Mouse (Mus musculus) kidney, adult 10 weeks (tissue): ENCODE results near the gene Mylk2. TPM values are rescaled to one million over a fixed set of nuclear protein-coding genes. Genes with fewer than 3 reads are reported as not detected.

ENCODE experiments used
- polyA plus RNA-seq: library from polyadenylated mRNA; stranded (reverse); fragments of 350-450 nt; fragmentation: Illumina TruSeq; extraction: RNeasy Lipid Tissue Mini Kit (QIAGEN cat#74804); gene quantifications from one replicate; pipeline ENCODE4 v1.2.3, GENCODE M21; 2014; ENCODE audit warnings: low read depth, low replicate concordance

The Mylk2 gene
- not detected for polyA plus RNA-seq

GRCm38 (mm10) chr2:152911031-152911430 lies at the start of gene Mylk2:
Gene Mylk2 (plus strand): TSS chr2:152911352.

GRCm38 (mm10) chr2:152933048-152933447 lies 21.9 kb downstream of the Mylk2 start, which contains the start of gene Foxs1:
Gene Foxs1 (minus strand): TSS chr2:152933208.

GRCm38 (mm10) chr2:152951065-152951849 lies 40.1 kb downstream of the Mylk2 start, which contains the start of gene Dusp15:
Gene Dusp15 (minus strand): TSS chr2:152951698.

GRCm38 (mm10) chr2:152962091-152962793 lies 51.1 kb downstream of the Mylk2 start, which contains the start of gene Ttll9:
Gene Ttll9 (plus strand): TSS chr2:152962485.

Other genes starting within 250 kb of the Mylk2 start
- 32.4 TPM for gene H13, start 241.9 kb upstream of the Mylk2 start, polyA plus RNA-seq
- gene Mcts2, start 224.3 kb upstream of the Mylk2 start, polyA plus RNA-seq = 24.4 TPM
- 27.5 TPM for gene Id1, start 175.1 kb upstream of the Mylk2 start, polyA plus RNA-seq
- not detected for gene Cox4i2, start 157.2 kb upstream of the Mylk2 start, polyA plus RNA-seq
- 36.9 TPM for gene Bcl2l1, start 79.6 kb upstream of the Mylk2 start, polyA plus RNA-seq
- 1.5 TPM for gene Tpx2, start 63.4 kb upstream of the Mylk2 start, polyA plus RNA-seq
- gene Foxs1, start 21.9 kb downstream of the Mylk2 start, polyA plus RNA-seq = not detected
- 7.7 TPM for gene Dusp15, start 40.3 kb downstream of the Mylk2 start, polyA plus RNA-seq
- gene Ttll9, start 51.1 kb downstream of the Mylk2 start, polyA plus RNA-seq = not detected
- 54.2 TPM for gene Pdrg1, start 104.1 kb downstream of the Mylk2 start, polyA plus RNA-seq
- not detected for gene Xkr7, start 120.5 kb downstream of the Mylk2 start, polyA plus RNA-seq
- 1.1 TPM for gene Ccm2l, start 154.6 kb downstream of the Mylk2 start, polyA plus RNA-seq
- not detected for gene Hck, start 197.1 kb downstream of the Mylk2 start, polyA plus RNA-seq
- 23.7 TPM for gene Tm9sf4, start 250.0 kb downstream of the Mylk2 start, polyA plus RNA-seq